Mouse (Mus musculus) cerebellum, adult 9-11 months (tissue): Measurements from ENCODE around the gene Fndc5.

Experiments used
- DNase-seq: peaks from one replicate; pipeline ENCODE4 v3.0.0; 2022

Fndc5 gene

GRCm38 (mm10) chr4:129124652-129125146, 12.1 kb upstream of the Fndc5 start:
- no peak for DNase-seq

GRCm38 (mm10) chr4:129125736-129126451, 10.9 kb upstream of the Fndc5 start:
- DNase-seq, result no peak

GRCm38 (mm10) chr4:129128582-129129338, 8.0 kb upstream of the Fndc5 start:
- no peak for DNase-seq

- DNase-seq, result no peak
These were observed 7.4 kb upstream of the Fndc5 start for GRCm38 (mm10) chr4:129129387-129129786.

GRCm38 (mm10) chr4:129130149-129130548, 6.7 kb upstream of the Fndc5 start:
- DNase-seq, result no peak

GRCm38 (mm10) chr4:129130755-129131303, 6.0 kb upstream of the Fndc5 start:
- no peak for DNase-seq

GRCm38 (mm10) chr4:129134799-129135585, 1.8 kb upstream of the Fndc5 start:
- peak; percentile 87 for DNase-seq

GRCm38 (mm10) chr4:129135637-129136036, 1.2 kb upstream of the Fndc5 start:
- DNase-seq, result no peak

- DNase-seq, result no peak
These were observed 615 bp upstream of the Fndc5 start for GRCm38 (mm10) chr4:129136189-129136578.

GRCm38 (mm10) chr4:129137392-129138321, 858 bp downstream of the Fndc5 start:
- peak; percentile 64 for DNase-seq

- DNase-seq, result no peak
These were observed 2.8 kb downstream of the Fndc5 start for GRCm38 (mm10) chr4:129139642-129140041.

- DNase-seq, result no peak
These were observed 4.0 kb downstream of the Fndc5 start for GRCm38 (mm10) chr4:129140808-129141207.

GRCm38 (mm10) chr4:129141560-129142438, 5.0 kb downstream of the Fndc5 start:
- DNase-seq, result peak; percentile 63

- peak; percentile 59 for DNase-seq
These were observed 5.7 kb downstream of the Fndc5 start for GRCm38 (mm10) chr4:129142439-129143045.

- DNase-seq, result peak; percentile 50
These were observed 6.7 kb downstream of the Fndc5 start for GRCm38 (mm10) chr4:129143509-129143908.

GRCm38 (mm10) chr4:129144401-129145367, 7.9 kb downstream of the Fndc5 start:
- peak; percentile 94 for DNase-seq

GRCm38 (mm10) chr4:129145411-129145810, 8.6 kb downstream of the Fndc5 start:
- peak; percentile 38 for DNase-seq

- peak; percentile 19 for DNase-seq
These were observed 9.1 kb downstream of the Fndc5 start for GRCm38 (mm10) chr4:129145943-129146342.

- no peak for DNase-seq
These were observed 9.6 kb downstream of the Fndc5 start for GRCm38 (mm10) chr4:129146392-129146791.
